Mouse (Mus musculus): ENCODE data around the gene Polr2e.

GRCm38 (mm10) chr10:80016511-80016910 lies 23.1 kb downstream of the Polr2e start, which contains the start of gene Arhgap45:
- TF ChIP-seq CTCF (IDR thresholded peaks at IDR 0.05; ENCODE audit: low read depth, low read length) = no peak
- no peak for TF ChIP-seq POLR2A (IDR thresholded peaks at IDR 0.05; ENCODE audit: borderline replicate concordance, low read depth, low read length)
